Mouse (Mus musculus) frontal cortex, postnatal 36 days (tissue): ENCODE results near the gene Fzr1.

Experiments
- DNase-seq, 2 experiments: peaks; one replicate each; pipeline ENCODE4 v3.0.0; 2022; ENCODE audit warnings: low spot score in 2 of 2

Gene Fzr1

DNA sequence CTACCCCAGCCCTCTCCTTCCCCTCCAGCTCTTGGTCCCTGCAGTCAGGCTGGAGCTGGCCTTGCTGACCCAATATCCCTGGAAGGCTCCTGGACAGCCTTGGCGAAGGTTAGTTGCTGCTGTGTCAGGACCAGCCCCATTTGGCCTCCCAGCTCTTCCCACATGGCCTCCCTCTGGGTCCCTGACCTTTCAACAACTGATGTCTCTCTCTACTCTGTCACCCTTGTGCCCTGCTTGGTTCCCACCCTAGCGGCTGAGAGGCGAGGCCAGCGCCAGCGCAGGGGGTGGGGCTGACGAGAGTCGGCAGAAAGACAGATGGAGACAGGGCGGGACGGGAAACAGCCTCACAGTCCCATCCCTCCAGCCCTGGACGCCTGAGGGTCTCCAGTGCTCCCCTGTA is 49.9 kb downstream of the Fzr1 start, which contains the start of gene Tbxa2r:
Tbxa2r (plus strand) TSS at position 346 of the 400 bp plus-strand sequence.
- DNase-seq, result no peak

GRCm38 (mm10) chr10:81327959-81328358 is 50.4 kb downstream of the Fzr1 start:
- DNase-seq, result no peak

GRCm38 (mm10) chr10:81326858-81327257 is 51.5 kb downstream of the Fzr1 start:
- no peak for DNase-seq

DNA sequence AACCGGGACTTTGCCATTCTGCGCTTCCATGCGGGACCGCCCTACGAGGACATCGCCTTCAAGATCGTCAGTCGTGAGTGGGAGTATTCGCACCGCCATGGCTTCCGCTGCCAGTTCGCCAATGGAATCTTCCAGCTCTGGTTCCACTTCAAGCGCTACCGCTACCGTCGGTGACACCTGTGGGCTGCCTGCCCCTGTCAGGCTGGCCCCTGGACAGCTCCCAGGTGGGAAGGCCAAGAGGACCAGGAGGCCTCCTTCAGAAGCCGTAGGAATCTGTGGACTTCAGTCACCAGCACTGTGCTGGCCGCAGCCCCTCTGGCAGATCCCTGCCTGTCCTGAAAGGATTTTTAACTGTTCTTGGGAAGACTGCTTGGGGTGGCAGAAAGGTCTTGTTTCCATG is 52.5 kb downstream of the Fzr1 start:
- no peak for DNase-seq

DNA sequence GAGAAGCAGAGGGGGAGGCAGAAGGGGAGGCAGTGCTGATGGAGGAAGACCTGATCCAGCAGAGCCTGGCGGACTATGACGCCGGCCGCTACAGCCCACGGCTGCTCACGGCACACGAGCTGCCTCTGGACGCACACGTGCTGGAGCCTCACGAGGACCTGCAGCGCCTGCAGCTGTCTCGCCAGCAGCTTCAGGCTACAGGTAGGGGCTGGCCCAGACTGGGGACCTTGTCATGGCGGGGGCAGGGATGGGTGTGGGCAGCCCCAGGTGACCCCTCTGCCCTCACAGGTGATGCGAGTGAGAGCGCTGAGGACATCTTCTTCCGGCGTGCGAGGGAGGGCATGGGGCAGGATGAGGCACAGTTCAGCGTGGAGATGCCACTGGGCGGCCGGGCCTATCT is 53.1 kb downstream of the Fzr1 start:
- no peak for DNase-seq

DNA sequence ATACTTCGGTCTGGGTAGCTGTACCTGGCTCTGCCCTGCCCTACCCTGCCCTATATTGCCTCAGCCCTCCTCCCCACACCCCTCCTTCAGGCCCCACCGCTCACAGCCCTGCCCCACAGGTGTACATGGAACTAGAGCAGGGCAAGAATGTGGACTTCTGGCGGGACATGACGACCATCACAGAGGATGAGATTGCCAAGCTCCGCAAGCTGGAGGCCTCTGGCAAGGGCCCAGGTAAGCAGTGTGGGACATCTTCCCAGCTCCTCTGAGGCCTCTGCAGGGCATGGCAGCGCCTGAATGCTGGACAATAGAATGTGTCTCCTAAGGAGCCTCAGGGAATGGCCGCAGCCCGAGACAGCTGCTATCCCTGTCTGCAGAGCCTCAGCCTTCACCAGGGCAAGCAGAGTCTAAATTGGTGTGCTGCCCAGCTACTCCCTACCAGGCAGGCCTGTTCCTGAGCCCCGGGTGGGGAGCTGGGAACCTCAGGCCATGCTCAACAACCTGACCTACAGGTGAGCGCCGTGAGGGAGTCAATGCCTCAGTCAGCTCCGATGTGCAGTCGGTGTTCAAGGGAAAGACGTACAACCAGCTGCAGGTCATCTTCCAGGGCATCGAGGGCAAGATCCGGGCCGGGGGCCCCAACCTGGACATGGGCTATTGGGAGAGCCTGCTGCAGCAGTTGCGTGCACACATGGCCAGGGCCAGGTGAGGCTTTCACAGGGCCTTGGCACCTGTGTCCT is 54.4 kb downstream of the Fzr1 start:
- no peak for DNase-seq

DNA sequence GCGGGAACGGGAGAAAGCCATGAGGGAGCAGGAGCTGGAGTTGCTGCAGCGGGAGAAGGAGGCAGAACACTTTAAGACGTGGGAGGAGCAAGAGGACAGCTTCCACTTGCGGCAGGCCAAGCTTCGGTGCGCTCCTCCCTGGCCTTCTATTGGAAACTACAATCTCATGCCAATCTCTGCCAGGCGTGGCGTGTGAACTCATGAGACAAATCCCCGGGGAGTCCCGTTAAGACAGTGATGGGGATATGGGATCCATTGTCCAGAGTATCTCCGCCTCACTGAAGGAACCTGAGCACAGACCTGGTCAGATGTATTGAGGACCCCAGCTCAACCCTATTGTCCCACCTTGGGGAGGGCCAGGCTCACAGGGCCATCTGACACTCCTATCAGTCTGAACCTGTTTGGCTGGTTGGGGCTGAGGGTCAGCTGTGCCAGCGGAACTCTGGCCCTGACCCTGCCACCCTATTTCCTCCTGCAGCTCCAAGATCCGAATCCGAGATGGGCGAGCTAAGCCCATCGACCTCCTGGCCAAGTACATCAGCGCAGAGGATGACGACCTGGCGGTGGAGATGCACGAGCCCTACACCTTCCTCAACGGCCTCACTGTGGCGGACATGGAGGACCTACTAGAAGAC is 55.1 kb downstream of the Fzr1 start:
- no peak for DNase-seq

DNA sequence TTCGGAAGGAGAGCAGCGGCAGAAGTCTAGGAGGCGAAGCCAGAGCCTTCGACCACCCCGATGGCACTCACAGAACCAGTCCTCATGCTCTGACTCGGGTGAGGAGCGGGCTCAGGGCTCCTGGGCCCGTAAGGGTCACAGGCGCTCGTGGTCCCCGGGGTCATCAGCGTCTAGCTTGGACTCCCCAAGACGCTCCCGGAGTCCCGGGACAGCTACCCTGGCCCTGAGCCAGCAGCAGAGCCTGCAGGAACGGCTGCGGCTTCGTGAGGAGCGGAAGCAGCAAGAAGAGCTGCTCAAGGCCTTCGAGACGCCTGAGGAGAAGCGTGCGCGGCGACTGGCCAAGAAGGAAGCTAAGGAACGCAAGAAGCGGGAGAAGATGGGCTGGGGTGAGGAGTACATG is 55.9 kb downstream of the Fzr1 start:
- no peak for DNase-seq

- no peak for DNase-seq
These were observed 56.9 kb downstream of the Fzr1 start for GRCm38 (mm10) chr10:81321436-81321835.

- peak; percentile 98 to 99 for DNase-seq
These were observed 57.6 kb downstream of the Fzr1 start, which contains the start of gene Cactin for GRCm38 (mm10) chr10:81320550-81321347. TSS of gene Cactin (plus strand) at chr10:81321103.

DNA sequence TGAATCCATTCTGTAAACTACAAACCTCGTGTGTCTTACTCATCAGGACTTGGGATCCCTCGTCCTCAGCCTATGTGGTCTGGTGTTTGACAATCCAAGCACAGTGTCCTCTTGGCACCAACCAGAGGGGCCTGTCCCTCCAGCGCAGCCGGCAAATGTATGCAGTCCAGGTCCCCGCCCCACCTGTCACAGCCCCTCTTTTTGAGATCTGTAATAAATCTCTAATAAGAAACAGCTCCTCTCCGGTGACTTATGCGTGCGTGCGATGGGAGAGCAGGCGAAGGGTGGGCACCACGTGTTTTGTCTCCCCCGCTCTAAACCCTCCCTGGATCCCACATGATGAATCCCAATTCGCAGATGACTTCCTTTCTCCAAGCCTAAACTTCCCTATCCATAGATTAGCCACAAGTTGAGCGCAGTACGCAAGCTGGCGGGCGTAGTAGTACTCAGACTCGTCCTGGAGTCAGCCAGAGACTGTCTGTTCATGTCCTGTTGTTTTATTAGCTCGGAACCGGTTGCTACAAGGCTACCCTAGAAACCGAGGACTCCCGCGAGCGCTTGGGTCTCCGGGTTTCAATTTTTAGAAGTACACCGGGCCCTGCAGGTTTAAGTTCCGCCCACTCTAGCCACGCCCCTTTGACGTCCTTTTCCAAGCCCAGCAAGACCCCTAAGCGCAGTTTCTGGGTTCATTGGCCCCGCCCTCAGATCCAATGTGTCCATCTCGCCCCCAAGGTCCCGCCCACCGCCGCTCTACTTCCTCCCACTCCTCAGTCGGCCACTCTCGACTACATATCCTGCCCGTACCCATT is 58.4 kb downstream of the Fzr1 start:
- no peak for DNase-seq

GRCm38 (mm10) chr10:81319330-81319699 is 59.0 kb downstream of the Fzr1 start:
- peak in 1 of 2 experiments; percentile 17 for DNase-seq

DNA sequence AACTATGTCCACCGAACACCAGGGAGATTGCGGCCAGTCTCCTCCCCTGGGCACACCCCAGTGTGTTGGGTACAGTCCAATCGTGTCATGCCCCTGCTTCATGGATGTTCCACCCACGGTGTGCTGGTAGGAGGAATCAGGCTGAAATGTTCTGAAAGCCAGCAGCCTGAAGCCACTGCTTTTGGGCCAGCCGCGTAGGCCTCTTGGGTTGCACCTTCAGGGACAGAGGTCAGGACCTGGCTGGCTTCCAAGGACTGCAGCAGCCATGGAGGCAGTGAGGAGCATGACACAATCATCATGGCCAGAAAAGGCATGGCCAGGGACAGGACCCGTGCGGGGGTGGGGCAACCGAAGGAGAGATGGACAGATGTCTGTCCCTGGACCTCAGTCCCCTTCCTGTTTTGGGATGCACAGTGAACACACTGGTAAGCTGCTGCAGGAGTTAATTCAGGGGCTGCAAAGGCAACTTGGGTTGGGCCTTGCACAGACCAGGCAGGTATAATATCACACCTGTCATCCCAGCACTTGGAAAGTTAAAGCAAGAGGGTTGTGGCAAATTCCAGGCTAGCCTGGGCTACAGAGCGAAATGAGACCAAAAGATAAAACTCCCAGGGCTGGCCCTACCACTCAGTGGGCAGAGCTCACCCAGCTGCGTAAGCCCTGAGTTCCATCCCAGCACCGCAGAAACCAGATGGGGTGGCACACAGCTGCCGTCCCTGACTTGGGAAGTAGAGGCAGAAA is 59.6 kb downstream of the Fzr1 start:
- no peak for DNase-seq

- no peak for DNase-seq
These were observed 61.0 kb downstream of the Fzr1 start for GRCm38 (mm10) chr10:81317273-81317672.

- no peak for DNase-seq
These were observed 61.8 kb downstream of the Fzr1 start for GRCm38 (mm10) chr10:81316338-81317060.
